11 mouse cellular contexts compared by ENCODE assay signal in genomic region chr3:102027880-102028279, GRCm38 (mm10). TPM values are rescaled to one million over a fixed set of nuclear protein-coding genes. Genes with fewer than 3 reads are reported as not detected.
DNase-seq lines count a peak whose midpoint lies in the region; ATAC-seq and TF ChIP-seq lines count a peak whose summit lies in the region.
"Had no signal": no experiment of that assay in that cellular context is flagged by ENCODE, and none has a peak within 500 bp of the region (broad histone marks: within the 10 kb centered on the region; RNA-seq: fewer than 3 reads in every experiment).

No protein-coding gene starts in this region.

- DNase-seq in heart, postnatal 0 days (ENCODE audit: low spot score) = no peak
- no peak for DNase-seq in heart, postnatal 36 days
- peak; percentile 26 for DNase-seq in 3134 (ENCODE audit: extremely low read depth, insufficient read length, low spot score)
- no peak for DNase-seq in Patski (ENCODE audit: low read depth, low spot score)
- DNase-seq in limb, embryonic 10.5 days (ENCODE audit: low spot score) = peak; percentile 49
- DNase-seq in hindbrain, embryonic 10.5 days (ENCODE audit: low spot score) = no peak
- DNase-seq in layer of hippocampus, adult 9-11 months = no peak
- DNase-seq: adrenal gland, postnatal 25 days had no signal

- peaks cover 10% of the 10 kb centered on the region; the same call in 1 of the 2 replicates for H3K4me1 ChIP-seq in heart, postnatal 0 days (ENCODE audit: control insufficient read depth, insufficient read depth)
- peaks cover 34% of the 10 kb centered on the region for H3K4me1 ChIP-seq in limb, embryonic 10.5 days
- peaks cover 39% of the 10 kb centered on the region for H3K4me1 ChIP-seq in hindbrain, embryonic 10.5 days (replicated peaks)

- H3K27ac ChIP-seq in heart, postnatal 0 days (ENCODE audit: low read depth) = no peak overlapping the region
- no peak overlapping the region for H3K27ac ChIP-seq in limb, embryonic 10.5 days
- no peak overlapping the region for H3K27ac ChIP-seq in hindbrain, embryonic 10.5 days
- H3K27ac ChIP-seq: heart, embryonic 13.5 days; lung, embryonic 15.5 days had no signal

- H3K9me3 ChIP-seq in heart, postnatal 0 days (replicated peaks; ENCODE audit: control insufficient read depth, low read length) = no peaks in the 10 kb centered on the region
- H3K9me3 ChIP-seq in limb, embryonic 10.5 days (replicated peaks) = no peaks in the 10 kb centered on the region
- H3K9me3 ChIP-seq in hindbrain, embryonic 10.5 days = no peaks in the 10 kb centered on the region
- H3K9me3 ChIP-seq: heart, embryonic 13.5 days; lung, embryonic 15.5 days had no signal

- intact Hi-C loops in heart, postnatal 36 days (cut with DNase I) = no loop called here

- POLR2A ChIA-PET in Patski (lab: Charles Lee) = no interaction called here

- ATAC-seq in heart, postnatal 0 days (ENCODE audit: insufficient read depth, low read depth) = no peak
- ATAC-seq in Patski = no peak
- no peak; the same call in 1 of the 2 replicates for ATAC-seq in erythroblast, adult 5-6 weeks (replicated peaks; ENCODE audit: low FRiP score, poor library complexity, severe bottlenecking)

- H3K4me2 ChIP-seq in heart, postnatal 0 days (ENCODE audit: low read depth, low read length) = no peak overlapping the region
- H3K4me2 ChIP-seq: heart, embryonic 13.5 days; lung, embryonic 15.5 days had no signal

- peak; percentile 56 for TF ChIP-seq CTCF in heart, postnatal 0 days (IDR thresholded peaks at IDR 0.05; ENCODE audit: low read depth)
- peak; percentile 73 for TF ChIP-seq CTCF in Patski (IDR thresholded peaks at IDR 0.05)

- H3K9ac ChIP-seq in heart, postnatal 0 days (replicated peaks; ENCODE audit: low read depth, low read length) = no peak overlapping the region
- H3K9ac ChIP-seq: heart, embryonic 13.5 days; lung, embryonic 15.5 days had no signal

- no peak for TF ChIP-seq EP300 in heart, postnatal 0 days (IDR thresholded peaks at IDR 0.05; ENCODE audit: low read depth)

- H3K4me3 ChIP-seq in heart, postnatal 0 days (ENCODE audit: low read depth, low read length) = no peak overlapping the region
- H3K4me3 ChIP-seq in limb, embryonic 10.5 days = no peak overlapping the region
- H3K4me3 ChIP-seq in hindbrain, embryonic 10.5 days = no peak overlapping the region
- H3K4me3 ChIP-seq: heart, embryonic 13.5 days; lung, embryonic 15.5 days had no signal

- no peaks in the 10 kb centered on the region for H3K36me3 ChIP-seq in heart, postnatal 0 days (replicated peaks; ENCODE audit: control insufficient read depth, insufficient read depth, low read length)
- no peaks in the 10 kb centered on the region for H3K36me3 ChIP-seq in limb, embryonic 10.5 days
- no peaks in the 10 kb centered on the region for H3K36me3 ChIP-seq in hindbrain, embryonic 10.5 days
- H3K36me3 ChIP-seq: heart, embryonic 13.5 days; lung, embryonic 15.5 days had no signal

- CTCF ChIA-PET in Patski (lab: Charles Lee) = interaction anchor here (0.9 to 1.4 kb wide), 4 partner anchors 15 to 41 kb away, joined by 3 to 5 read pairs (median 3); no protein-coding TSS in a partner anchor

- H3K27me3 ChIP-seq in heart, postnatal 0 days (ENCODE audit: control insufficient read depth, insufficient read depth, low read length) = 0 out of 2 replicates have a peak, but pooled peaks cover 7% of the 10 kb centered on the region
- H3K27me3 ChIP-seq in Patski = peaks cover 7% of the 10 kb centered on the region
- peaks cover 15% of the 10 kb centered on the region for H3K27me3 ChIP-seq in limb, embryonic 10.5 days (ENCODE audit: low read depth, poor library complexity, severe bottlenecking)
- H3K27me3 ChIP-seq in hindbrain, embryonic 10.5 days (ENCODE audit: insufficient read depth, poor library complexity, severe bottlenecking) = peaks cover 13% of the 10 kb centered on the region

- WGBS in heart, postnatal 0 days = 57% methylated on average over 6 of the region's 6 CpGs
- 61% methylated on average over 6 of the region's 6 CpGs for WGBS in limb, embryonic 10.5 days
- WGBS in hindbrain, embryonic 10.5 days = 63% methylated on average over 6 of the region's 6 CpGs

- in situ Hi-C loops in Patski (cut with MboI; ENCODE audit: low pct_unique_long_range_greater_than_20kb) = no loop called here

RNA-seq across cellular contexts. Expression of gene Nhlh2, which starts 18.0 kb away (rescaled TPM):
- not detected in 2 replicates for total RNA-seq in heart, postnatal 0 days (2014; rRNA removed; ENCODE audit: low replicate concordance)
- polyA plus RNA-seq in heart, postnatal 0 days (2015; fragmentation: Nextera tagmentation; extraction: Ambion mirVana) = not detected in 2 replicates
- not detected for total RNA-seq in heart, postnatal 36 days (2021)
- polyA plus RNA-seq in Patski (2021) = not detected
- polyA plus RNA-seq in limb, embryonic 10.5 days (2016; fragmentation: Nextera tagmentation; extraction: Ambion mirVana) = 0.13 and 0.14 TPM in 2 replicates
- total RNA-seq in erythroblast, adult 5-6 weeks (2015; ENCODE audit: low replicate concordance) = not detected in 2 replicates
- not detected in 2 replicates for total RNA-seq in erythroblast, adult 5-6 weeks (2017; ENCODE audit: low replicate concordance)
- polyA plus RNA-seq in hindbrain, embryonic 10.5 days (2016; fragmentation: Nextera tagmentation; extraction: Ambion mirVana) = 64.1 and 152 TPM in 2 replicates
- total RNA-seq: adrenal gland, postnatal 25 days had no signal
- polyA plus RNA-seq: heart, embryonic 13.5 days had no signal

RNA-seq across cellular contexts. Expression of gene Casq2, which starts 58.3 kb away (rescaled TPM):
- total RNA-seq in heart, postnatal 0 days (2014; rRNA removed; ENCODE audit: low replicate concordance) = 836 and 965 TPM in 2 replicates
- 809 and 872 TPM in 2 replicates for polyA plus RNA-seq in heart, postnatal 0 days (2015; fragmentation: Nextera tagmentation; extraction: Ambion mirVana)
- total RNA-seq in heart, postnatal 36 days (2021) = 1,000 to 10,000 TPM in 1 of 2 experiments, 100 to 1,000 TPM in 1; 876 to 1,038 TPM
- polyA plus RNA-seq in Patski (2021) = 0.17 TPM
- 0.08 and 0.28 TPM in 2 replicates for polyA plus RNA-seq in limb, embryonic 10.5 days (2016; fragmentation: Nextera tagmentation; extraction: Ambion mirVana)
- not detected in 2 replicates for total RNA-seq in erythroblast, adult 5-6 weeks (2015; ENCODE audit: low replicate concordance)
- total RNA-seq in erythroblast, adult 5-6 weeks (2017; ENCODE audit: low replicate concordance) = 5.9 and 12.6 TPM in 2 replicates
- 0.08 and 0.25 TPM in 2 replicates for polyA plus RNA-seq in hindbrain, embryonic 10.5 days (2016; fragmentation: Nextera tagmentation; extraction: Ambion mirVana)

Comparison
In these comparisons a context has a peak if more than half of its experiments do, and no peak if none do; other contexts are left out.
1. DNase-seq: peak in 3134 (single experiment) and limb, embryonic 10.5 days (single experiment); none in heart, postnatal 0 days (single experiment), heart, postnatal 36 days (0 of 2), Patski (single experiment), hindbrain, embryonic 10.5 days (single experiment) and layer of hippocampus, adult 9-11 months (single experiment).
2. RNA of gene Nhlh2, which starts 18.0 kb away (polyA plus RNA-seq): 64.1 to 152 TPM in hindbrain, embryonic 10.5 days; 0.13 to 0.14 TPM in limb, embryonic 10.5 days, not detected in heart, postnatal 0 days and not detected in Patski (single experiment); every median in the first group is over 10 times any median in the second.
3. RNA of gene Casq2, which starts 58.3 kb away (polyA plus RNA-seq): 809 to 872 TPM in heart, postnatal 0 days; 0.08 to 0.28 TPM in limb, embryonic 10.5 days, 0.17 TPM in Patski (single experiment) and 0.08 to 0.25 TPM in hindbrain, embryonic 10.5 days; every median in the first group is over 100 times any median in the second.